Mouse (Mus musculus) erythroblast, embryonic 14.5 days (primary cell): Measurements from ENCODE around the gene Mag.

Experiments
- GATA1 ChIP-seq: IDR thresholded peaks from 2 replicates; pipeline ENCODE4 v1.6.1; 2012; ENCODE audit warnings: low read length, inconsistent platforms, mixed read lengths
- TAL1 ChIP-seq: IDR thresholded peaks from 3 replicates; pipeline ENCODE4 v1.6.1; 2012; ENCODE audit warnings: low read length, inconsistent platforms, mixed read lengths

- TF ChIP-seq GATA1 (no peak), TAL1 (no peak)
Observed at GRCm38 (mm10) chr7:30861464-30861863, 53.2 kb downstream of the Mag start, which contains the start of gene Ffar1.
